Mouse (Mus musculus): Measurements from ENCODE around the gene Pet100.

GRCm38 (mm10) chr8:3648990-3649389 lies 27.6 kb downstream of the Pet100 start:
- no peak for TF ChIP-seq CTCF (IDR thresholded peaks at IDR 0.05; ENCODE audit: borderline replicate concordance, insufficient read depth, low read depth, low read length)
- TF ChIP-seq POLR2A (IDR thresholded peaks at IDR 0.05; ENCODE audit: borderline replicate concordance, insufficient read depth, low read length), result no peak
